Mouse (Mus musculus) Patski (cell line): Measurements from ENCODE around the gene Rorb. TPM values are rescaled to one million over a fixed set of nuclear protein-coding genes. Genes with fewer than 3 reads are reported as not detected.

ENCODE experiments used
- ATAC-seq: fragments of 100-300 bp; one replicate; pipeline ENCODE4 v1.8.0; 2021
- CTCF ChIA-PET: fragments of 350-600 bp; sonication (Branson Sonifier 250); formaldehyde crosslinking; loops from one replicate; lab custom pipeline; 2022; ENCODE audit warnings: inconsistent platforms; lab: Charles Lee
- POLR2A ChIA-PET: fragments of 350-600 bp; sonication (Branson Sonifier 250); formaldehyde crosslinking; loops from one replicate; lab custom pipeline; 2022; ENCODE audit warnings: antibody characterized with exemption, inconsistent platforms; lab: Charles Lee
- DNase-seq: peaks from one replicate; pipeline ENCODE4 v3.0.0-alpha.2; 2011; ENCODE audit warnings: low read depth, low spot score
- H3K27me3 ChIP-seq: fragments of 371-371 bp; one replicate; pipeline ENCODE4 v1.5.1; 2021
- CTCF ChIP-seq: fragments of 100-300 bp; IDR thresholded peaks from one replicate; pipeline ENCODE4 v1.5.1; 2021
- in situ Hi-C: fragments of 300-500 bp; cut with MboI; formaldehyde crosslinking; loops from 3 replicates; pipeline ENCODE4 v1.11.1; 2018; ENCODE audit warnings: low pct_unique_long_range_greater_than_20kb, mixed read lengths
- polyA plus RNA-seq: library from polyadenylated mRNA; unstranded; gene quantifications from one replicate; pipeline ENCODE4 v1.2.3, GENCODE M21; 2021

Gene Rorb
- polyA plus RNA-seq, 1 experiment from 2014 or later, result 0.03 TPM

DNA sequence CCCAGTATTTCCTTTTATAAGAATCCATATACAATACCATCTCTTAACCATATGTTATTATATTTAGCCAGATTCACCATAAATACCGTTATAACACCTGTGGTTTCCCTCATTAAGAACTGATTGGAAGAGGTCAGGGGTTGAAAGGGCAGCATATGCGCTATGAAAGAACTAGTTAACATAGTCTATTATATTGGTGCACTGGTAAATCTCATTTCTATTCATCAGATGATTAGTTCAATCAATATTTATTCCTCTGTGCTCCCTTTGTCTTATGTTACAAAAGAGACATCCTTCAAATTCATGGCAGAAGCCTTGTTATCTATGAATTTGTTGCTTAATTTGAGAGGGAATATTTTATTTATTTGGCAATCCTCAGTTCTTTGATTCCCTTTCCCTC lies 6.4 kb downstream of the Rorb start:
- CTCF ChIA-PET, result no interaction called here
- in situ Hi-C loops, result no loop called here
- peaks cover 94% of the 10 kb centered on the region for H3K27me3 ChIP-seq
- POLR2A ChIA-PET, result no interaction called here
- no peak for ATAC-seq
- no peak for TF ChIP-seq CTCF
- no peak for DNase-seq

DNA sequence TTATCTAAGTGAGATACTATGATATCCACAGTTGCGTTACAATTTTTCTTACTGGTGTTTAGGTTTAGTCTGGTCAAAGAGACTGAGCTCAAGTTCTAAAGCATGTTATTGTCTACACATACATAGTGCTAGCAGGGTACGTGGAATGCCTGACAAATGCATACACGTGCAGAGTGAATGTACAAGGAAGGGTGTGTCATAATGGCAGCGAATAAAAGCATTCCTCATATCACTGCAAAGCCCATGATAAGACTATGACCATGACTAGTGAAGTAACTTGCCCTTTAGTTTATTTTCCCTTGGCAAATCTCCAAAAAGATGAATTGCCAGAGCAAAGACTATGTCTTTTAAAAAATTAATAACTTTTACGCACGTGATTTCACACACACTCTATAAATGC lies 13.8 kb downstream of the Rorb start:
- DNase-seq (no peak), ATAC-seq (no peak)
- no peak for TF ChIP-seq CTCF
- ChIA-PET CTCF (interaction anchor here (0.9 to 1.3 kb wide), 4 partner anchors 10 to 23 kb away, joined by 3 to 4 read pairs (median 3); partner anchors contain the start of gene Rorb), POLR2A (interaction anchor here (0.6 kb wide), 1 partner anchor 18 kb away, joined by 3 read pairs; no protein-coding TSS in a partner anchor)
- H3K27me3 ChIP-seq, result peaks cover 92% of the 10 kb centered on the region
- in situ Hi-C loops, result no loop called here

DNA sequence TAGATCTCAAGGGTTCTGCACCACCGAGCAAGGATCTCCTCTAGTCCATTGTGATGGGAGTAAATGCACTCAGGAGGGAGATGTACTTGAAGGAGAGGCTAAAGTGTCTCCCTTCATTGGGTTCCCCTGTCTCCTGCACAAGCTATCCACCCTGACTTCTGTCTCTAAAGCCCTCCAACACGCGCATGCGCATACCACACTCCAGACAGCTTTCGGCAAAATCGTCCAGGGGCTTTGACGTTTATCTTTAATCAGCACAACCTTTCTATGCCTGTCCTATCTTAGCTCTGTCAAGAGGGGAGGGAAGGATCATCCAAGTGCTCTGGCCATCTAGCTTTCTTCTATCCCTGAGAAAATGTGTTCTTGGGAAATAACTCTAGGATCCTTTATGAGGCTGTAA lies 21.6 kb downstream of the Rorb start:
- peaks cover 76% of the 10 kb centered on the region for H3K27me3 ChIP-seq
- no peak for DNase-seq
- ChIA-PET POLR2A (no interaction called here), CTCF (no interaction called here)
- TF ChIP-seq CTCF, result no peak
- ATAC-seq, result no peak
- in situ Hi-C loops, result no loop called here

DNA sequence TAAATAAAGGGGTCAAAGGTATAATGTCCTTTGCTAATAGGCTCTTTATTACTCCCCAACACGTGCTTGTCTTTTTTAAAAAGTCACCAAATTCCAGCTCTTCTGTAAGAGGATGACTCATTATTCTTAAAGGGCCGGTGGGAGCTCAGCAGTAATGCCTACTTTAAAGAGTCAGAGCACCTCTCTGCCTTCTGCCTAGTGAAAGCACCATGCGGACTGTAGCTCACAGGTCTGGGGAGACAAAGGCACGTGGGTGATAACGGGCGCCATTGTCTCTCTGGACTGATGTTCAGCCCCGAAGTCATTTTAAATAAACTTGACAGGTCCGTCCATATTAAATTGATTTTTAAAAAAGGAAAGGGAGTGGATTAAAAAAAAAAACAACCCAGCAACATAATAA lies 33.1 kb downstream of the Rorb start:
- no peak for ATAC-seq
- POLR2A ChIA-PET, result no interaction called here
- in situ Hi-C loops, result no loop called here

DNA sequence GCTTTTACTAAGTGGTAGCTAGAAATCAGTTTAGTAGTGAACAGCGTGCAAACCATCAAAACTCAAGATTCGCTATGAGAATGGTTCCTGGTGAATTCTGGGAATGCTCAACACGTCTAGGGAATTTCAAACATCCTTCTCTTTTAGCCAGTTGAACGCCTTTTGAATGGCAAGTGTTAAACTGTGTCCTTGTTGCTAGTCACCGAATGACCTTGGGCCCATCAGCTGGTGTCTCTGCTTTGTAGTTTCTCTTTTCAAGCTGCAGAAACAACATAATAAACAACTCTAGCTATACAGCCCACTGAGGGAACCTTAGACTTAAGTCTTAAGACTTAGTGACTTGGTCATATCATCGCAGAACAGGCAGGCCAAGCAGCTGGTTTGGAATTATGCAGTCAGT lies 36.2 kb downstream of the Rorb start:
- no peak for ATAC-seq
- peaks cover 51% of the 10 kb centered on the region for H3K27me3 ChIP-seq
- CTCF ChIA-PET, result interaction anchor here (1.2 to 1.7 kb wide), 3 partner anchors 10 to 23 kb away, joined by 3 to 6 read pairs (median 4); no protein-coding TSS in a partner anchor
- in situ Hi-C loops, result no loop called here
- POLR2A ChIA-PET, result no interaction called here
- no peak for DNase-seq
- no peak for TF ChIP-seq CTCF

More for the DNA sequence above, 33.1 kb downstream of the Rorb start:
- no peak for DNase-seq
- CTCF ChIA-PET, result interaction anchor here (1.0 to 1.5 kb wide), 2 partner anchors 15 to 18 kb away, joined by 3 read pairs; no protein-coding TSS in a partner anchor
- H3K27me3 ChIP-seq, result peaks cover 62% of the 10 kb centered on the region
- TF ChIP-seq CTCF, result no peak

DNA sequence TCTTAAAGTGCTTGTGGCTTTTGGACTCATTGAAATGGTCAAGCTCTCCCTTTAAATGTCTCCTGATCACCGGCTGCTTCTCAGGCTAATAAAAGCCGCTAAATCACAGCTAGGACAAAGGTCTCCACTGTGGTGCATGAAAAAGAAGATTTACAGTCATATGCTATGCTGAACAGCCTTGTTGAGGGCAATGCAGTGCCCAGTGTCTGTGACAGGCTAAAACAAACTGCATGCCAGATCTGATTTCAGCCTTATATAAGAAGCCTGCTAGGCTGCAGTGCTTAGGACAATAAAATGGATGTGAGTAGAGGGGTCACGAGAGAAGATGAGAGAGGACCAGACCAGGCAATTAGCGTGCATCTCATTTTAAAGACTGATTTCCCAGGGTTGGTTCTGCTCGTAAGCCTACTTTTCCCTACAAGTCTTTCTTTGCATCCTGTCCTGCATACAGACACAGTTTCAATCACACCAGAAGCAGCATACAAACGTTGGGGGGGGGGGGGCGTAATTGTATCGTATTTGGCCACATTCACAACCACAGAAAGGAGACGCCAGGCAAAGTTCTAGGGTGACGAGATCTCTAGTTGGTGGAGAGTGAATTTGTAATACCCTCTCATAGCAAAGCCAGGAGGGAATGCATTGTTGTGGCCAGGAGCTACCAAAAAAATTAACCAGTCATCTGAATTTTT lies 52.1 kb downstream of the Rorb start:
- no peak for DNase-seq
- CTCF ChIA-PET, result no interaction called here
- in situ Hi-C loops, result no loop called here
- no peak for TF ChIP-seq CTCF
- ATAC-seq, result no peak
- peaks cover 99% of the 10 kb centered on the region for H3K27me3 ChIP-seq
- POLR2A ChIA-PET, result no interaction called here

GRCm38 (mm10) chr19:19058201-19058600 lies 52.8 kb downstream of the Rorb start:
- POLR2A ChIA-PET, result no interaction called here
- CTCF ChIA-PET, result no interaction called here
- no peak for DNase-seq

DNA sequence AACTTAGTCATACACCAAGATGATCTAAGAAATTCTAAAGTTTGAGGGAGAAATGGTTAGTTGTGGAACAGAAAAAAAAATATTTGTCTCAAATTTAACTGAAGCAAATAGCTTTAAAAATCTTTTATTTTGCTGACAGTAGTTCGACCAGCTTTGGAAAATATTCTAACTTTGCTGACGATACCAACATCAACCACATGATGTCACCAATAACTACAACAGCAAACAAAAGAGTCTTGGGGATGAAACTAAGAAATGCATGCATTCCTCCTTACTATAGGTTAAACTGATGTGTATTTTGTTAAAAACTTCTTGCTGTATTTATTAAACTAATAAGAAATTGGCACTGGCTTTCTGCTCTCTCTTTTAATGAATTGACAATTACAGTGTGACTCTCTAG lies 67.9 kb downstream of the Rorb start:
- CTCF ChIA-PET, result interaction anchor here (1.0 to 1.1 kb wide), 2 partner anchors 11 to 175 kb away, joined by 3 read pairs; no protein-coding TSS in a partner anchor
- in situ Hi-C loops, result no loop called here
- peak; percentile 21 for TF ChIP-seq CTCF
- peaks cover 67% of the 10 kb centered on the region for H3K27me3 ChIP-seq
- DNase-seq (no peak), ATAC-seq (no peak)
- POLR2A ChIA-PET, result no interaction called here

More at GRCm38 (mm10) chr19:19058201-19058600, 52.8 kb downstream of the Rorb start:
- peaks cover 97% of the 10 kb centered on the region for H3K27me3 ChIP-seq
- in situ Hi-C loops, result no loop called here
- ATAC-seq, result no peak
- TF ChIP-seq CTCF, result no peak

- DNase-seq (no peak), ATAC-seq (no peak)
- no peak for TF ChIP-seq CTCF
- POLR2A ChIA-PET, result no interaction called here
- in situ Hi-C loops, result no loop called here
- CTCF ChIA-PET, result interaction anchor here (1.3 kb wide), 1 partner anchor 147 kb away, joined by 3 read pairs; no protein-coding TSS in a partner anchor
- H3K27me3 ChIP-seq, result peaks cover 65% of the 10 kb centered on the region
Measured at GRCm38 (mm10) chr19:19040800-19041199, 70.2 kb downstream of the Rorb start.

- POLR2A ChIA-PET, result no interaction called here
- no peak for TF ChIP-seq CTCF
- in situ Hi-C loops, result no loop called here
- no peak for DNase-seq
- ATAC-seq, result no peak
- peaks cover 63% of the 10 kb centered on the region for H3K27me3 ChIP-seq
- CTCF ChIA-PET, result interaction anchor here (1.0 to 2.1 kb wide), 3 partner anchors 31 to 1024 kb away, joined by 3 to 7 read pairs (median 3); no protein-coding TSS in a partner anchor
Measured at GRCm38 (mm10) chr19:19034482-19035315, 76.3 kb downstream of the Rorb start.
